Mouse (Mus musculus) CD4-positive naive resting alpha-beta T cell, adult 76 days (primary cell): ENCODE measurements around the gene Olfr347. TPM values are rescaled to one million over a fixed set of nuclear protein-coding genes. Genes with fewer than 3 reads are reported as not detected.

Source experiments
- total RNA-seq: library from RNA; stranded (reverse); gene quantifications from one replicate; pipeline ENCODE4 v1.2.4, GENCODE M21; 2023

Gene Olfr347
- total RNA-seq = not detected

DNA sequence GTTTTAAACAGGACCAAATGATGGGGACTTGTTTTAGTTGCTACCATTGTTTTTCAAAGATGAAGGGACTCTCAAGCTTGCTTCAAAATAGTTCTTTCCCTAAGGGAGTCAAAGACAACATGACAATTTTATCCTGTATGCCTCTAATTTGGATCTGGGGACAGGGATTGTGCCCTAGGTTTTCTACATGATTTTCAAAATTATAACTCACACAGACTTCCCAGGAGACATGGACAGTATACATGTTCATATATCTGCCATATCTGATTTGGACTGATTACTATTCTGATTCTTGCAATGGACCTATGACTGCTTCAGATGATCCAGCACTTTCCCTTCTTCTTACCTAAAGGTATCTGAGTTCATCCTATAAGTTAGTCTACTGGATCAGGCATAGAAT, at the start of gene Olfr347:
TSS of gene Olfr347 (plus strand) at position 301 of the 400 bp plus-strand sequence.

GRCm38 (mm10) chr2:36685488-36685887, 46.2 kb upstream of the Olfr347 start, which contains the start of gene Olfr346:
Olfr346 (plus strand) TSS chr2:36685788.

GRCm38 (mm10) chr2:36783976-36784375, 52.3 kb downstream of the Olfr347 start, which contains the start of gene Olfr348:
Olfr348 (plus strand) TSS chr2:36784276.

Other genes starting within 250 kb of the Olfr347 start
- gene Olfr341, start 249.4 kb upstream of the Olfr347 start, total RNA-seq = not detected
- gene Olfr342, start 206.9 kb upstream of the Olfr347 start, total RNA-seq = not detected
- not detected for gene Olfr344, start 165.2 kb upstream of the Olfr347 start, total RNA-seq
- not detected for gene Olfr345, start 91.9 kb upstream of the Olfr347 start, total RNA-seq
- not detected for gene Olfr346, start 46.1 kb upstream of the Olfr347 start, total RNA-seq
- not detected for gene Olfr348, start 52.4 kb downstream of the Olfr347 start, total RNA-seq
- gene Olfr50, start 58.6 kb downstream of the Olfr347 start, total RNA-seq = not detected
- not detected for gene Olfr3, start 85.1 kb downstream of the Olfr347 start, total RNA-seq
- not detected for gene Olfr350, start 114.4 kb downstream of the Olfr347 start, total RNA-seq
- not detected for gene Olfr351, start 130.8 kb downstream of the Olfr347 start, total RNA-seq
- not detected for gene Olfr352, start 136.6 kb downstream of the Olfr347 start, total RNA-seq
- gene Olfr353, start 161.0 kb downstream of the Olfr347 start, total RNA-seq = not detected
- gene Olfr354, start 173.8 kb downstream of the Olfr347 start, total RNA-seq = not detected
- not detected for gene Olfr355, start 197.0 kb downstream of the Olfr347 start, total RNA-seq
- not detected for gene Olfr356, start 205.2 kb downstream of the Olfr347 start, total RNA-seq